Mouse (Mus musculus): ENCODE data around the gene Edem3.
"Not testable (repeated sequence)": the region's sequence is repeated elsewhere in the genome, so short reads cannot be mapped to it uniquely, and the experiment has no call there.

The Edem3 gene

DNA sequence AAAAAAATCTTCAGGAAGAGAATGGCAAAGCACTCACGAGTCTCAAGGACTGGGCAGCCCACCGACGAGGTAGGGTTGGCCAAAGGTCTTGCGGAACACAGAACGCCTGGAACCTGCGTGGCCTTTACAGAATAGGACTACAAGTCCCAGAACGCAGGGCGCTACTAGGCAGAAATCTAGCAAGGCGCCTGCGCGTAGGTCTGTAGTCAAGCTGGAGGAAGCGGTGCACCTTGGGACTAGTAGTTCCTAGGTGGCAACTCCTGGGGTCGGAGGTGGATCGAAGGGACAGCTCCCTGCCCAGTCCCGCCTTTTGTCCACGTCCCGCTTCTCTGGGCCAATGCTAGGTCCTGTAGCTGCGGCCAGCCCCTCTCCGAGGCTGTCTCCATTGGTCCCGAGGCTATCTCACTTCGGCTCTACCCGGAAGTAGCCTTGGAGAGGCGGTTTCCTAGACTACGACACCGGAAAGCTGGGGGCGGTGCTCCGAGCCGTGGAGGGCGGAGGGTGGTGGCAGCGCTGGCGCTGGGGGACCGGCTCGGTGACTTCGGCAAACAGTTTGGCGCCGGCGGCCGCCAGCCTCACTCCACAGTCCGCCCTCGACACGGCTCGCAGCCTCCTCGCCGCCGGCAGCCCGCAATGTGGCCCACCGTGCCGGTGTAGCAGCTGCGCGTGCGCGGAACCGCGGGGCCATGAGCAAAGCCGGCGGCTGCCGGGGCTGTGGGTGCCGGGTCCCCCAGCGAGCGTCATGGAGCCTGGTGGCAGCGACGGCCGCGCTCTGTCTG is at the start of gene Edem3:
Edem3 (plus strand) TSS at position 491 of the 779 bp plus-strand sequence.
- DNase-seq = peak; percentile 98 to 99

DNA sequence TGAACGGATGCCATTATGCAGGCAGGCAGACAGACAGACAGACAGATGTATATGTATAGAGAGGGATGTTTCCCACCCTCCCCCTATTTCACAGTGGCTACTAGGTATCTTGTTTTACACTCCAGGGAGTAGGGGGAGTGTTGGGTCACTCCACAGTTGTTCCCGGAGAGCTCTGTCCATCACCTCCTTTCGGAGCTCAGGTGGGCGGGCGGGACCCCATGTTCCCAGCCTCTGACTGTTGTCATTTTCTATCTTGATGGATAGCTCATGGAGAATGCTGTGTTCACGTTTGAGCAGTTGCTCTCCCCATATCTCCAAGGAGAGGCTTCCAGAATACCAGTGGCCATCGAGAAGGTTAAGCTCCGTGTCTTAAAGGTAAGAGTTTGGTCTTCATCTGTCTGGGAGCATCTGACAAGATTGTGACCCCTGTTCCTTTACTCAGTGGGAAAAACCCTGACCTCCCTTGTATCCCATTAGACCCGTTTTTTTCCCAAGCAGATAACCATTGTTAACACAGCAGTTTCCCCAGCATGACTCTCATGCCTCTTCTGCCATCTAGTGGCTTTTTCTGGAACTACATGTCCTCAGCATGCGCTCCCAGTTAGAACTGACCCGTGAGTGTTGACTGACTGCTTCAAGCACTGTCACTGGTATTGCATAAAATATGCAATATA is 49.3 kb upstream of the Edem3 start:
- peak; percentile 78 to 85 for DNase-seq

DNA sequence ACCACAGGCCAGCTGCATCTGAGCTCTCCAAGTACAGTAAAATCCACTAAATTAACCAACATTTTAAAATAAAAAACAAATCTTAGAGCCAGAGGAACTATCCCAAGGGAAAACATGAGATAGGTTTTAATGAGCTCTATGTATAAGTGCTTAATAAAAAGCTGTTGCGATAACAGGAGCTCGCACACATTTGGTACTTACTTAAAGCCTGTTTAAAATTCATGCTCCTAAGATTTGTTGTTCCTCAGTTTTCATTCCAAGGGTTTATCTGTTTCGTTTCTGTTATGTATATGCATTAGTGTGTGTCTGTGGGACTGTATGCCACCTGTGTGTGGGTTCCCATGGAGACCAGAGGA is 48.8 kb upstream of the Edem3 start:
- DNase-seq = no peak

DNA sequence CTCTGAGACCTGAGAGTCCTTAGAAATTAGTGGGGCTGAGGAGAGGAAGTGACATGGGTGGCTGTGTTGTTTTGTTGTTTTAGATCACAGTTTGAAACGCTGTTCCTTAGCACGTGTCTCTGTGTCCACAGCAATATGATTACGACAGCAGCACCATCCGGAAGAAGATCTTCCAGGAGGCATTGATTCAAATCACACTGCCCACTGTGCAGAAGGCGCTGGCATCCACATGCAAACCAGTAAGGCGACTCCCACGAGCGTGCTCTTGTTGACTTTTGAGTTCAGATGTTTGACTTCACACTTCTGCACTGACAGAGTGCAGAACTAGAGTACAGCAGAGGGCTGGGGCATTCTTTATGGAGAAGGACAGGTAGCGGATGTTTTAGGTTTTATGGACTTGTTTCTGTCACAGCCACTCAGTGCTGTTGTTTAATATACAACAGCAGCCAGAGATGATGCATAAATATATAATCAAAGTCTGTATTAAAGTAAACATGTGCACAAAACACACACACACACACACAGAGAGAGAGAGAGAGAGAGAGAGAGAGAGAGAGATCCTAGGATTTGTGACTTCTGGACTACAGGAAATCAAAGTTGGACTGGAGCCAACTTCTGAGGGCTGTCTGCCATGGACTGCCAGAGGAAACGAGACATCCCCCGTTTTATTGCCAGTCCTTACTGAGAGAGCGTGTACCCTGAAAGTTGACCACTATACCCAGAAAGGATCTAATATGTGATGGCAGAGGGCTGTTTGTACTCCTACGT is 46.0 kb upstream of the Edem3 start:
- peak; percentile 63 to 73 for DNase-seq

DNA sequence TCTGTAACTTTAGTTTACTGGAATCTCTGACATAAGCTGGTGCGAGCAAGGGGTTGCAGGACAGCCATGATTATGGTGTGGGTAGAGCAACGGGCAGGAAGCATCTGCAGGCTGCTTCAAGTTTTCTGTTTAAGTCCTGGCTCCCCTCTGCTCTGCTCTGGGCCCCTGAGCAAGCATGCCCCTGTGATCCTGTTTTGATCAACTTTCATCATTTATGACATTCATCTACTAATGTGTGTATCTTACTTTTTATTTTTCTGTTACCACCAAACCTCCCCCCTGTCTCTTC is 45.5 kb upstream of the Edem3 start:
- peak in 1 of 2 experiments; percentile 28 for DNase-seq

DNA sequence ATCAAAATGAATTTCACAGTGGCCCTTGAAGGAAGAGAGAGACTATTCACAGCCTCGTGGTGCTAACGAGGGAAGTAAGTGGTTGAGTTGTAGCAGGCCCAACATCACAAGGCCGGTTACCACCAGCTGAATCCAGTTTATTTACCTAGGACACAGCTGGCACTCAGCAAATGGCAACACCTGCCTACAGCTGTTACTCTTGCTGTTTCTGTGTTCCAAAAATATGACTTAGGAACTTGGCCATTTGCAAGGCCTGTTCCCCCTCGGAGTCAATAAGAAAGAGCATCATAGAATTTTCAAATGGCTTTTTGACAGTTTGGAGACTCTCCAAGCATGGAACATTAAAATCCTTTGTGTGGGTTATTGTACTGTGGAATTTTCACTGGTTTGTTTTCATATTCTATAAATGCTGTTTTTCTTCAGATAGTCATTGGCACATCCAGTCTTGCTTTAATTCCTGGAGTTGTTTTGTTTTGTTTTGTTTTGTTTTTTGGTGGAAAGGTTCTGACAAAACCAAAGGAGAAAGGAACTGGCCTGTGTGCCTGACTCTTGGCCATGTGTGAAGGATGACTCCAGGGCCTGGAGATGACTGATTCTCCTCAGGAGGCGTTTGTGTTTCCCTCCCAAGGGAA is 44.6 kb upstream of the Edem3 start:
- DNase-seq = peak in 1 of 2 experiments; percentile 29

DNA sequence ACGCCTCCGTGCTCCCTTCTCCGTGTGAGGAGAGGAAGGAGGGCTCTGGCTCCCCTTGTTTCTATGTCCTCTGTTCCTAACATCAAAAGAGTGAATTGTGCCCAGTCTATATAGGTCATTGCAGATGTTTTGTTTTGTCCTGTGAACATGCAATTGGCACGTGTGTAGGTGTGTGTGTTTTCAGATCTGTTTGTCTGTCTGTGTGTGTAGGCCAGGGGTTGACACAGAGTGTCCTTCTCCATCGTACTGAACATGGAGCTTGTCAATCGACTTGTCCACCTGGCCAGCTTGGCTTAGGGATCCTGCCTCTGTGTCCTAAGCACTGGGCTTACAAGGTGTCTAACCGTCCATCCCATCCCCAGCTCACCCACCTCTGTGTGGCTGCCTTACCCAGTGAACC is 44.1 kb upstream of the Edem3 start:
- DNase-seq = no peak

DNA sequence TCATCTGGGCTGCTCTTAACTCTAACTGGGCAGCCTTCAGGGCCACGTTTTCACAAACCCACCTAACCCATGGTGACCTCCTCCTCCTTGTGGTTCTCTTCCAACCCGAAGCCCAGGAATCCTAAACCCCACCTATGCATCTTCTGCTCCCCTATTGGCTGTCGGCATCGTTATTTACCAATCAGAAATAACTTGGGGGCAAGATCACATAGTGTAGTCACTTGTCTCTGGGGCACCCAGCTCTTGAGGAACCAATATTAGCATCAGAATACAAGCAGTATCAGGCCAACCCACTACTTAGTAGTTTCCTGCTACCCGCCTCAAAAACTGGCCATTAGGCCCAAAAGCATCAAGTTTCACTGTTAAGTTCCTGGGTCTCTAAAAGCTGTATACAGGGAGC is 42.5 kb upstream of the Edem3 start:
- DNase-seq = no peak

DNA sequence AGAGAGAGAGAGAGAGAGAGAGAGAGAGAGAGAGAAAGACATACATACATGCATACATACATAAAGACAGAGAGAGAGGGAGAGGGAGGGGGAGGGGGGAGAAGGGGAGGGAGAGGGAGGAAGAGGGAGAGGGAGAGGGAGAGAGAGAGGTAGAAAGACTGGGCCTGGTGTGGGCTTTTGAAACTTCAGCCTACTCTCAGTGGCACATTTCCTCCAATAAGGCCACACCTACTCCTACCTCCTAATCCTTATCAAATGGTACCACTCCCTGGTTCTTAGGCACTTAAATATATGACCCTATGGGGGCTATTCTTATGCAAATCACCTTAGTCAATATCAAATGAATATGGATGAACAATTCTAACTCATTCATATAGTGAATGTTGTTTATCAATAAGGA is 41.5 kb upstream of the Edem3 start:
- no peak for DNase-seq

DNA sequence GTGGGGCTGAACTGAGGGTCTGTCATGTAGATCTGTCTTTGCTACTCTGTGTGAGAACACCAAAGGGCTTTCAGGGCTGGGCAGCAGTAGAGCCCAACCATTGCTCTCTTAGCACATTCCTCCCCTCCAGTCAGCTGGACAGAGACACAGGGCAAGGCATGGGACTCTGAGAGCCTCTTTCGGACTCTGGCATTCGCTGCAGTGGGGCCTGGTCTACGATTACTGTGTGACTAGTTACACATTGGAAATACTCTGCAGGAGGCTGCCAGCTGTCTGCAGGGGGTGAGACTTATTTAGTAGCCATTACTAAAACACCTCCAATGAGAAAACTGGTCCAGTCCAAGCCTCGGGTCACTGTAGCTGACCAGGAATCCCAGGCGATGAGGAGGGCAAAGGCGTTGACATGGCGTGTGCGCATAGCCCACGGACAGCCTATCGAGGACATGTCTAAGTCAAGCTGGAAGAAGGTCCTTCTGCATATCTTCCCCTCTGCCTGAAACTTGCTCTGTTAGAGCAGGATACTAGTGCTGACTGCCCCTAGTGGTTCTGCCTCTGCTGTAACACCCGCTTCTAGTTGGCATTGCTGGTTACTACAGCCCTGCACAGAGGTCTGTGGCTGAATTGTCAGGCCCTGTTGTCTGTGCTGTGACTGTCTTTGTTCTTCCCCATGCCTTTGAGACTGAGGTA is 39.0 kb upstream of the Edem3 start:
- DNase-seq = peak; percentile 64 to 76

DNA sequence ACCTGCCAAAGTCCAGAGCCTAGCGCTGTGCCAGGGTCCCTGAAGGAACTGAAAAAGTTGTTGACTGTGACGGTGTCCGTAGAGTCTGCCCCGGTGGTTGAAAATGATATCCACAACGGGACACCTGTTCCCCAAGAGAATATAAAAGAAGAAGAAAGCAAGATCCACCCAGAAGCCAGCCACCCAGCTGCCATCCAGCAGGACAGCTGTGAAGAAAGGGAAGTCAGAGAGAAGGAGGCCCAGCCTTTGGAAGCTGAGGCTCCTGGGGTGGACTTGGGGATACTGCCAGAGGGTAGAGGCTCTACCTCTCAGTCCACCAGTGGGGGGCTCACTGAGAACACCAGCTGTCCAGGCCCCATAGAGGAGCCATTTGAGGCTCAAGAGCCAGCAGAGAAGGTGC is 37.5 kb upstream of the Edem3 start:
- DNase-seq = no peak

DNA sequence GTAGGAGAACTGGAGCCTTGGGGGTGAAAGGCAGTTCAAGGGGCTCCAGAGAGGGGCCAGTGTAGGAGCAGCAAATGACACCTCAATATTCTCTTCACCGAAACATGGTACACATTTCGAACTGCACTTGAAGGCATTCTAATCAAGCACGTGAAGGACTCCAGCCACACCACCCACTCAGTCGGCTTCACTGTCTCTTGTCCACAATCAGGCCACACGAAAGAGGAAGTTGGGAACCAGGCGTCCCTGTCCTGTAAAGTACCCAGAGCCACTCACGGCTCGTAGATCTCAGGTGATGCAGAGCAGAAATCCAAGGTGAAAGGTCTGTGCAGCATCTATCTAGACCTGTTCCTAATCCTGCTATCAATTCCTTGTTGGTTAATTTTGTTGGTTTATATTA is 36.6 kb upstream of the Edem3 start:
- DNase-seq = no peak

DNA sequence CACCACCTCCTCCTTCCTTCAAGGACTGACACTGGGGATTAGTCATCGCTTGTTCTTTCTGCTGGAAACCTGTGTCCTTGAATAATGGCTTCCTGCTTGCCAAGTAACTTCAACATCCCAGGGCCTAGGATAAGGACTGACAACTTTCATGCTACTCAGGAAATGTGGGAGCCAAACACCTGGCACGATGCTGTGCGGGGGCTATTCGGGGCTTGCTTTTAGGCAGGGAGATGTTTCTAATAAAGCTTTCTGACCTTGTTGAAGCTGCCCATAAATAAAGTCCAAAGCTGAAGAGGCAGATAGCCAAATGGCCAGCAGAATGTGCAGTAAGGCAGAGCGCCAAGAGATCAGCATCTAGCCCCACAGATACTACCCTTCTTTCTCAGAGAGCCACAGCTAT is 35.3 kb upstream of the Edem3 start:
- DNase-seq = no peak

DNA sequence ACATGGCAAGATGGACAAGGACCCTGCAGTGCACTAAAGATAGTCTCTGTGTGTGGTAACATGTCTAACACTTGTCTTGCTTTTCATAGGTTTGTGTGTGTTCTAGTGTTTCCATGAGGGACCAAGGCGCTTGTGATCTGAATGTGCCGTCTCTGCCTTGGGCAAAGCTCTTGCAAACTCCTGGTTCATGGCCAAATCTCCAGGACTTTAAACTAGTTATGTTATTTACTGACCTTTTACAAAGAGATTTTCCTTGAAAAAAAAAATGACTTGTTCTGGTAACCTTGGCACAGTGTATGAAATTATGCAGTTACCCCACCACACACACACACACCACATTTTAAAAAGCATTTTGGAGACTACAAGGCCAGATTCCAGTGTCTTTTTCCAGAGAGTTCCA is 34.6 kb upstream of the Edem3 start:
- no peak for DNase-seq

DNA sequence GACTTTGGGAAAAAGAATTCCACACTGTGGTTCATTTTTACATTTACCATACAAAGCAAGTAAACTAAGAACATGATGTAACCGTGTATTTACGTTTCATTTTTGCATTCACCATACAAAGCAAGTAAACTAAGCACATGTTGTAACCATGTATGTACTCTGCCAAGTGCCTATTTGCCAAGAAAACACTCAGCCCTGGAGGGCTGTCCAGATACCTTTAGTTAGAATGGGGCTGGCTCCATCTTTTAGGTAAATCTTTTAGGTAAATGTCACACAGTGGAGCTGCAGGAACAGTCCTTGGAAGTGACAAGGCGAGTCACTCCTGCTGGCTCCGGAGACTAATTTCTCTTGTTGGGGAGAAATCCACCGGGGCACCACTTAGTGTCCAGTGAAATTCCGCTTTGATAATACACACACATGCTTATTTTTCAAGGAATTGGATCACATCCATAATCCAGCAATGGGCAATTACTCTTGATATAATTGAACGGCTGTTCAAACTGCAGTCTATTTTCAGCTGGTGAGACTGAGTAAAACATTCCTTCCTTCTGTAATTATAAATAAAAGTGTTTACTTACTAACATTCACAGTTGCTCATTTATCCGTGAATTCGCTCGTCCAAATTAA is 33.7 kb upstream of the Edem3 start:
- no peak for DNase-seq

DNA sequence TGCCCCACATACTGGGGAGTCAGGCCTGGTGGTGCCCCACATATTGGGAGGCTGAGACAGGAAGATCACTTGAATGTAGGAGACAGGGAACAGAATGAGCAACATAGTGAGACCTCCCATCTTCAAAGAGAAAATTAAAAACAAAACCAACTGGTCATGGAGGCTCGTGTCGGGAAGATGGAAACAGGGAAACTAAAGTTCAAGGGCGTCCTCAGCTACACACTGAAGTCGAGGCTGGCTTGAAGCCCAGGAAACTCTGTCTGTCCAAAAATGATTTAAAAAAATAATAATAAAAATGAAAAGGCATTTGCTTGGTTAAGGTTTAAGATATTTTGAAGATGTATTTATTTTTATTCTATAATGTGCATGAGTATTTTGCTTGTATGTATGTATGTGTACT is 31.4 kb upstream of the Edem3 start:
- DNase-seq = no peak

DNA sequence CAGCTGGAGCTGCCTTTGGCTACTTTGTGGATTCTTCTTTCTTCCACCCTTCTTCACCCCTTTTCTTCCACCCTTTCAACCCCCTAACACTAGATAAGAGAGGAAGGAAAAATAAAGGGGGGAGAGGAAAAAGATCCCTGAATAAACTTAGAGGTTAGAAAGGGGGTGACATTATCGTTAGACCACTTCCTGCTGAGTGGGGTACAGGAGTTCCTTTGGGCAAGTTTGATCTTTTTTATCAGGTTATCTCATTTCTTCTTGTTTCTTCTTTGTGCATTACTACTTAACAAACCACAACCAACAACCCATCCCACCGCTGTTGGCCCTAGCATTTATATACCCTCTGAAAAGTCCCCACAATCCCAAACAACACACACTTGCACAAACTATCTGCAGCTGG is 29.6 kb upstream of the Edem3 start:
- DNase-seq = no peak

DNA sequence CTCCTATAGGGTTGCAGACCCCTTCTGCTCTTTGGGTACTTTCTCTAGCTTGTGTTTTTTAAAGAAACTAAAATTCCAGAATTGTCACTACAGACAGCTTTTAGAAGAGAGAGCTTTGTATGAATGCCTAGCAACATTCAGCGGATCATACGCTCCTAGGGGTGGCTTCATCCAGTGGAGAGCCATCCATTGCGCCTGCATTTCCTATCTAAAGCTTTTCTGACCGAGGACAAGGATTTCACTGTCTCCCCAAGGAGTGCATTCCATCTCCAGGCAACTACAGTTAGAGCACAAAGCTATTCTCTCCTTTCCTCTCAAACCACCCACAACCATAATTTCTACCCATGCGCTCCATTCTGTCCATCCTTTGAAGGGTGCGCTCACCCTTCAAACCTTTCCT is 28.8 kb upstream of the Edem3 start:
- DNase-seq = no peak

DNA sequence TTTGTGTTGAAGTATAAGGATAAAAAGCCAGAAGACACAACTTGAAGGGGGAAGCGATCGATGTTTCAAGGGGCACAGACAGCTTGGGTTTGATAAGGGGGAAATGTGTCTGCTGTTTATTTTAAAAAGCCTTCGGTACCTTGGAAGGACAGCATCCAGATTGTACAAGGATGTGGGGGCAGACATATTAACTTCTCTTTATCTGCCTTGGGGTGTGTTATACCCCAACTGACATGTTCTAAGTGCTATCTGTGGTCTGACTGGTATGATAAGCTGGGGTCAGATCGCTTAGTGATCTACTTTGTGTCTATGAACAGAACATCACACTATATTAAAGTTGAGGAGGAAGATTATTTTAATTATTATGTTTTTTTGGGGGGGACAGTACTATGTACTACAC is 27.0 kb upstream of the Edem3 start:
- DNase-seq = no peak

DNA sequence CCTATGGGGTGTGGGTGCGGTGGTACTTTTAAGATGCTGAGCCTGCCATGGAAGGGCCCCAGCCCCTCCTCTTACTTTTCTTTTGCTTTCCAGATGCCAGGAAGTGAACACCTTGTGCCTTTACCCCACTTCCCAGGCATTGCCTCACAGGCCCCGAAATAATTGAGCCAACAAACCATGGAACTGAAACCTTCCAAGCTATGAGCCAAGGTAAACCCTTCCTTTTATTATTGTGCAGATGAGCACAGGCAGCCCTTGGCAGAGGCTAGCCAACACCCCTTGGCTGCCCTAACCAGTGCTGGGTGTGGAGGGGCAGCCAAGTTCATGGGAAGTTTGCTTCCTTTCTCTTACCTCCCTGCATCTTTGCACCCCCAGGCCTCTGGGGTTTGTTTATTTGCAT is 18.0 kb upstream of the Edem3 start:
- no peak for DNase-seq

DNA sequence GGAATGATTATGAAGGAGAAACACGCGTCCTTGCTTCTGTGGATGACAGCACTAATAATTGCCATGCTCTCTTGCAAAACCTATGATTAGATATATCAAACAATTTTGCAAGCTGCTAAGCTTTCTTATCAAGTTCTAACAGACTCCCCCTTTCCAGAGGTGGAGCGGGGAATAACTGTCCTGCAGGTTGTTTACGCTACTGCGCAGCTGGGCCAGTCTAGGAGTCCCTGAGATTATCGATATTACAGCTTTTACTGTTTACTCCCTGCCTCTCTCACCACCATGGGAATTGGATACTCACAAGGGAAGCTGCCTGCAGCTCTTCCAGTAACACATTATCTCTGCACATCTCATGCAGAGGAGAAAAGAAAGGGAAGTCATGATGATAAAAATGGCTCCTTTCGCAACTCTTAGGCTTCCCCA is 14.0 kb upstream of the Edem3 start:
- DNase-seq = no peak

DNA sequence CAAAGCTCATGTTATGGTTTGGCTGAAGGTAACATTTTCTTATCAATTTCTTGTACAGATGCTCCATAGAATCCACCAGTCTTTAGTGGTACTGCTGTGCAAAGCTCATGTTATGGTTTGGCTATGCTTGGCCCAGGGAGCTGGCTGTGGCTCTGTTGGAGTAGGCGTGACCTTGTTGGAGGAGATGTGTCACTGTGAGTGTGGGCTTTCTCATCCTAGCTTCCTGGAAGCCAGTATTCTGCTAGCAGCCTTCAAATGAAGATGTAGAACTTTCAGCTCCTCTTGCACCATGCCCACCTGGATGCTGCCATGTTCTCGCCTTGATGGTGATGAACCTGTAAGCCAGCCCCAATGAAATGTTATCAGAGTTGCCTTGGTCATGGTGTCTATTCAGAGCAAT is 5.3 kb upstream of the Edem3 start:
- DNase-seq = not testable (repeated sequence)

DNA sequence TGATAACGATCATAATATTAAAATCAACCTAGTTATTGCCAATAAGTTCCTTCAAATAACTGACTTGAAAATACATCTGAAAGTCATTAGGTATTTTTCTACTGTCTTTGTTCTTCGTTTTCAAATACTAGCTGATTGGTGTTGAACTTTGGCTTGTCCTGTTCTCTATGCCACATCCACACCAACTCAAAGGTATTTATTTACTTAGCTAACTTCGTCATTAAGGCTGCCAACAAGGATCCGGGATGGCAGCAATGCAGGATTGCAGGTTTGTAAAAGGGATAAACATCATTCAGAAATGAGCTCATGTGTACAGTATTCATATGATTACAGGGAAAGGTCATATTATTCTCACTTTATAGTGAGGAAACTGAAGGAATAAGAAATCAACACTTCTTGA is 2.2 kb upstream of the Edem3 start:
- no peak for DNase-seq
